Mouse (Mus musculus) neural tube, embryonic 12.5 days (tissue): Measurements from ENCODE around the gene Farp1. TPM values are rescaled to one million over a fixed set of nuclear protein-coding genes. Genes with fewer than 3 reads are reported as not detected.
A peak's percentile ranks its signal among the peaks of the same experiment; 100 is the strongest.

ENCODE experiments used
- ATAC-seq: fragments of 200-750 bp; cut with Nextera tagmentation; 2 replicates; pipeline ENCODE4 v1.8.0; 2017; ENCODE audit warnings: low read depth, mild to moderate bottlenecking, moderate TSS enrichment, moderate library complexity; ENCODE audit not compliant: low FRiP score
- H3K27ac ChIP-seq: fragments of 300-500 bp; sonication (generic); 2 replicates; pipeline ENCODE4 v1.5.1; 2016
- H3K27me3 ChIP-seq: fragments of 300-500 bp; sonication (generic); replicated peaks from 2 replicates; pipeline ENCODE4 v1.6.1; 2016; ENCODE audit warnings: mild to moderate bottlenecking
- H3K36me3 ChIP-seq: fragments of 300-500 bp; sonication (generic); 2 replicates; pipeline ENCODE4 v1.6.1; 2016; ENCODE audit warnings: mild to moderate bottlenecking
- H3K4me1 ChIP-seq: fragments of 300-500 bp; sonication (generic); 2 replicates; pipeline ENCODE4 v1.6.1; 2016
- H3K4me2 ChIP-seq: fragments of 300-500 bp; sonication (generic); replicated peaks from 2 replicates; pipeline ENCODE4 v1.6.1; 2016; ENCODE audit warnings: mild to moderate bottlenecking
- H3K4me3 ChIP-seq: fragments of 300-500 bp; sonication (generic); 2 replicates; pipeline ENCODE4 v1.5.1; 2016
- H3K9ac ChIP-seq: fragments of 300-500 bp; sonication (generic); 2 replicates; pipeline ENCODE4 v1.6.1; 2016; ENCODE audit warnings: mild to moderate bottlenecking
- H3K9me3 ChIP-seq: fragments of 300-500 bp; sonication (generic); 2 replicates; pipeline ENCODE4 v1.6.1; 2016; ENCODE audit warnings: mild to moderate bottlenecking
- whole genome bisulfite sequencing: fragments of 180-500 bp; shearing (Covaris S2); methylation state at CpG from one replicate; pipeline ENCODE4 v1.1.7; 2016; 5-methylcytosine and 5-hydroxymethylcytosine counted together
- polyA plus RNA-seq: library from polyadenylated mRNA; unstranded; fragments of >200 nt; fragmentation: Nextera tagmentation; extraction: Ambion mirVana; gene quantifications from 2 replicates; pipeline ENCODE4 v1.2.1, GENCODE M21; 2016

Farp1 gene
- polyA plus RNA-seq, 1 experiment from 2014 or later = 24.9 TPM

- no peak overlapping the region for H3K4me3 ChIP-seq
- H3K27ac ChIP-seq = 0 out of 2 replicates have a peak overlapping the region, but pooled peaks have one; percentile 32
- H3K9me3 ChIP-seq = no peaks in the 10 kb centered on the region
- no peak overlapping the region for H3K4me2 ChIP-seq
- WGBS = 76% methylated on average over 8 of the region's 8 CpGs
- H3K27me3 ChIP-seq = no peaks in the 10 kb centered on the region
- H3K36me3 ChIP-seq = no peaks in the 10 kb centered on the region
- no peak overlapping the region for H3K9ac ChIP-seq
- peaks cover 13% of the 10 kb centered on the region for H3K4me1 ChIP-seq
- ATAC-seq = peak; percentile 61
Measured at GRCm38 (mm10) chr14:121199789-121200188, 164.8 kb downstream of the Farp1 start.

- H3K27me3 ChIP-seq = no peaks in the 10 kb centered on the region
- no peak overlapping the region for H3K27ac ChIP-seq
- WGBS = 83% methylated on average over 8 of the region's 8 CpGs
- no peak overlapping the region for H3K4me3 ChIP-seq
- peaks cover 13% of the 10 kb centered on the region for H3K4me1 ChIP-seq
- H3K9ac ChIP-seq = no peak overlapping the region
- no peak overlapping the region for H3K4me2 ChIP-seq
- ATAC-seq = no peak
- no peaks in the 10 kb centered on the region for H3K9me3 ChIP-seq
- no peaks in the 10 kb centered on the region for H3K36me3 ChIP-seq
Measured at GRCm38 (mm10) chr14:121200353-121200752, 165.4 kb downstream of the Farp1 start.

- H3K27me3 ChIP-seq = no peaks in the 10 kb centered on the region
- ATAC-seq = no peak
- H3K9me3 ChIP-seq = no peaks in the 10 kb centered on the region
- no peak overlapping the region for H3K4me2 ChIP-seq
- 71% methylated on average over 6 of the region's 6 CpGs for WGBS
- no peak overlapping the region for H3K9ac ChIP-seq
- H3K27ac ChIP-seq = no peak overlapping the region
- H3K36me3 ChIP-seq = no peaks in the 10 kb centered on the region
- H3K4me1 ChIP-seq = peaks cover 13% of the 10 kb centered on the region
- H3K4me3 ChIP-seq = no peak overlapping the region
Measured at GRCm38 (mm10) chr14:121201178-121201577, 166.2 kb downstream of the Farp1 start.

- Histone ChIP-seq H3K27me3 (no peaks in the 10 kb centered on the region), H3K9me3 (no peaks in the 10 kb centered on the region), H3K4me2 (no peak overlapping the region), H3K9ac (no peak overlapping the region), H3K4me1 (0 out of 2 replicates have a peak, but pooled peaks cover 4% of the 10 kb centered on the region), H3K27ac (no peak overlapping the region), H3K4me3 (no peak overlapping the region), H3K36me3 (no peaks in the 10 kb centered on the region)
- 79% methylated on average over 3 of the region's 3 CpGs for WGBS
- ATAC-seq = no peak
Measured at GRCm38 (mm10) chr14:121205459-121205858, 170.5 kb downstream of the Farp1 start.

- Histone ChIP-seq H3K4me3 (no peak overlapping the region), H3K27me3 (no peaks in the 10 kb centered on the region), H3K36me3 (peaks cover 3% of the 10 kb centered on the region; the same call in 1 of the 2 replicates), H3K27ac (no peak overlapping the region), H3K4me2 (no peak overlapping the region), H3K4me1 (0 out of 2 replicates have a peak, but pooled peaks cover 4% of the 10 kb centered on the region), H3K9ac (no peak overlapping the region), H3K9me3 (no peaks in the 10 kb centered on the region)
- ATAC-seq = no peak
- WGBS = 55% methylated on average over 15 of the region's 15 CpGs
Measured at GRCm38 (mm10) chr14:121207441-121208158, 172.6 kb downstream of the Farp1 start.

- Histone ChIP-seq H3K4me1 (0 out of 2 replicates have a peak, but pooled peaks cover 4% of the 10 kb centered on the region), H3K4me3 (no peak overlapping the region), H3K27ac (no peak overlapping the region), H3K9ac (no peak overlapping the region), H3K9me3 (no peaks in the 10 kb centered on the region), H3K27me3 (no peaks in the 10 kb centered on the region), H3K36me3 (peaks cover 3% of the 10 kb centered on the region; the same call in 1 of the 2 replicates), H3K4me2 (no peak overlapping the region)
- WGBS = 63% methylated on average over 3 of the region's 3 CpGs
- no peak for ATAC-seq
Measured at GRCm38 (mm10) chr14:121208159-121208515, 173.1 kb downstream of the Farp1 start.

- ATAC-seq = no peak
- Histone ChIP-seq H3K27ac (no peak overlapping the region), H3K4me3 (no peak overlapping the region), H3K36me3 (peaks cover 3% of the 10 kb centered on the region; the same call in 1 of the 2 replicates), H3K9me3 (no peaks in the 10 kb centered on the region), H3K9ac (no peak overlapping the region), H3K27me3 (no peaks in the 10 kb centered on the region), H3K4me2 (no peak overlapping the region), H3K4me1 (0 out of 2 replicates have a peak, but pooled peaks cover 4% of the 10 kb centered on the region)
- 81% methylated on average over 3 of the region's 3 CpGs for WGBS
Measured at GRCm38 (mm10) chr14:121210318-121210717, 175.3 kb downstream of the Farp1 start.

GRCm38 (mm10) chr14:121213650-121214049, 178.7 kb downstream of the Farp1 start:
- no peak for ATAC-seq
- Histone ChIP-seq H3K27me3 (no peaks in the 10 kb centered on the region), H3K4me1 (no peaks in the 10 kb centered on the region), H3K4me2 (no peak overlapping the region), H3K4me3 (no peak overlapping the region), H3K9ac (no peak overlapping the region), H3K9me3 (no peaks in the 10 kb centered on the region), H3K27ac (no peak overlapping the region), H3K36me3 (peaks cover 3% of the 10 kb centered on the region; the same call in 1 of the 2 replicates)
- WGBS = 78% methylated on average over 4 of the region's 4 CpGs

GRCm38 (mm10) chr14:121214636-121215257, 179.7 kb downstream of the Farp1 start:
- no peak overlapping the region for H3K27ac ChIP-seq
- H3K36me3 ChIP-seq = peaks cover 3% of the 10 kb centered on the region; the same call in 1 of the 2 replicates
- H3K27me3 ChIP-seq = no peaks in the 10 kb centered on the region
- H3K9me3 ChIP-seq = no peaks in the 10 kb centered on the region
- 92% methylated on average over 11 of the region's 11 CpGs for WGBS
- no peaks in the 10 kb centered on the region for H3K4me1 ChIP-seq
- no peak overlapping the region for H3K4me2 ChIP-seq
- no peak for ATAC-seq
- H3K4me3 ChIP-seq = no peak overlapping the region
- no peak overlapping the region for H3K9ac ChIP-seq

GRCm38 (mm10) chr14:121215817-121216216, 180.8 kb downstream of the Farp1 start:
- Histone ChIP-seq H3K27ac (no peak overlapping the region), H3K4me2 (no peak overlapping the region), H3K27me3 (no peaks in the 10 kb centered on the region), H3K9me3 (no peaks in the 10 kb centered on the region), H3K4me3 (no peak overlapping the region), H3K36me3 (peaks cover 3% of the 10 kb centered on the region; the same call in 1 of the 2 replicates), H3K4me1 (no peaks in the 10 kb centered on the region), H3K9ac (no peak overlapping the region)
- WGBS = 82% methylated on average over 5 of the region's 5 CpGs
- no peak for ATAC-seq

GRCm38 (mm10) chr14:121216672-121217071, 181.7 kb downstream of the Farp1 start:
- 76% methylated on average over 6 of the region's 6 CpGs for WGBS
- no peaks in the 10 kb centered on the region for H3K4me1 ChIP-seq
- H3K9me3 ChIP-seq = no peaks in the 10 kb centered on the region
- no peak overlapping the region for H3K4me3 ChIP-seq
- H3K27ac ChIP-seq = no peak overlapping the region
- no peak overlapping the region for H3K4me2 ChIP-seq
- no peak for ATAC-seq
- H3K36me3 ChIP-seq = peaks cover 8% of the 10 kb centered on the region; the same call in 1 of the 2 replicates
- no peaks in the 10 kb centered on the region for H3K27me3 ChIP-seq
- no peak overlapping the region for H3K9ac ChIP-seq

GRCm38 (mm10) chr14:121218620-121219019, 183.6 kb downstream of the Farp1 start:
- Histone ChIP-seq H3K4me3 (no peak overlapping the region), H3K4me2 (no peak overlapping the region), H3K27ac (no peak overlapping the region), H3K27me3 (no peaks in the 10 kb centered on the region), H3K36me3 (peaks cover 18% of the 10 kb centered on the region), H3K4me1 (no peaks in the 10 kb centered on the region), H3K9ac (no peak overlapping the region), H3K9me3 (no peaks in the 10 kb centered on the region)
- 78% methylated on average over 7 of the region's 7 CpGs for WGBS
- no peak for ATAC-seq
